Mouse (Mus musculus) left cerebral cortex, adult 2 months (tissue): ENCODE results near the gene Gtdc1. TPM values are rescaled to one million over a fixed set of nuclear protein-coding genes. Genes with fewer than 3 reads are reported as not detected.

Experiments used
- DNase-seq, 2 experiments: peaks; one replicate each; pipeline ENCODE4 v3.0.0; 2021 to 2022; ENCODE audit warnings: low spot score in 2 of 2, mixed read lengths in 1 of 2; ENCODE audit errors: extremely low spot score in 1 of 2
- H3K27ac ChIP-seq: fragments of 200-600 bp; 2 replicates; pipeline ENCODE4 v1.8.1; 2022
- H3K4me3 ChIP-seq: fragments of 200-600 bp; 2 replicates; pipeline ENCODE4 v1.8.1; 2022
- CTCF ChIP-seq: fragments of 200-600 bp; IDR thresholded peaks from 2 replicates; pipeline ENCODE4 v1.8.1; 2022; ENCODE audit warnings: antibody characterized with exemption, mild to moderate bottlenecking, moderate library complexity
- intact Hi-C: fragments of 180-260 bp; cut with DNase I; formaldehyde crosslinking; loops from one replicate; pipeline ENCODE4 v1.15.1; 2025
- total RNA-seq, 2 experiments: library from RNA; stranded (reverse); gene quantifications; 2 replicates each; pipeline ENCODE4 v1.2.3; 2021

Gene Gtdc1
- total RNA-seq, 2 experiments from 2014 or later, result 81.9 to 89.9 TPM

GRCm38 (mm10) chr2:44956232-44956631 lies 28.8 kb upstream of the Gtdc1 start:
- Histone ChIP-seq H3K4me3 (no peak overlapping the region), H3K27ac (no peak overlapping the region; the same call in 1 of the 2 replicates)
- no peak for TF ChIP-seq CTCF
- intact Hi-C loops, result no loop called here
- DNase-seq, result no peak

GRCm38 (mm10) chr2:44955506-44955905 lies 28.0 kb upstream of the Gtdc1 start:
- TF ChIP-seq CTCF, result no peak
- intact Hi-C loops, result no loop called here
- Histone ChIP-seq H3K4me3 (no peak overlapping the region), H3K27ac (no peak overlapping the region)
- no peak for DNase-seq

- H3K4me3 ChIP-seq, result no peak overlapping the region
- no peak for DNase-seq
- TF ChIP-seq CTCF, result no peak
- H3K27ac ChIP-seq, result no peak overlapping the region
- intact Hi-C loops, result no loop called here
Measured at GRCm38 (mm10) chr2:44954180-44954579, 26.7 kb upstream of the Gtdc1 start.

- Histone ChIP-seq H3K4me3 (no peak overlapping the region), H3K27ac (no peak overlapping the region)
- intact Hi-C loops, result no loop called here
- no peak for TF ChIP-seq CTCF
- DNase-seq, result no peak
Measured at GRCm38 (mm10) chr2:44952830-44953422, 25.5 kb upstream of the Gtdc1 start.

- intact Hi-C loops, result no loop called here
- H3K4me3 ChIP-seq, result no peak overlapping the region
- no peak for DNase-seq
- no peak for TF ChIP-seq CTCF
- no peak overlapping the region for H3K27ac ChIP-seq
Measured at GRCm38 (mm10) chr2:44951651-44952213, 24.3 kb upstream of the Gtdc1 start.

- Histone ChIP-seq H3K4me3 (no peak overlapping the region), H3K27ac (no peak overlapping the region)
- TF ChIP-seq CTCF, result no peak
- intact Hi-C loops, result no loop called here
- DNase-seq, result no peak
Measured at GRCm38 (mm10) chr2:44944689-44945088, 17.2 kb upstream of the Gtdc1 start.

GRCm38 (mm10) chr2:44930951-44931350 lies 3.5 kb upstream of the Gtdc1 start:
- DNase-seq, result no peak
- H3K4me3 ChIP-seq, result no peak overlapping the region
- intact Hi-C loops, result no loop called here
- no peak for TF ChIP-seq CTCF
- H3K27ac ChIP-seq, result no peak overlapping the region

- H3K4me3 ChIP-seq, result no peak overlapping the region
- TF ChIP-seq CTCF, result no peak
- no peak overlapping the region; the same call in 1 of the 2 replicates for H3K27ac ChIP-seq
- DNase-seq, result no peak
- intact Hi-C loops, result loop anchor here (5.0 kb wide), 3 partner anchors 69 to 371 kb away; no protein-coding TSS in a partner anchor
Measured at GRCm38 (mm10) chr2:44928631-44929030, 1.2 kb upstream of the Gtdc1 start.

GRCm38 (mm10) chr2:44926683-44927481 lies 575 bp downstream of the Gtdc1 start:
- H3K4me3 ChIP-seq, result peak overlapping the region; percentile 87
- no peak; the same call in none of the 2 replicates for TF ChIP-seq CTCF
- intact Hi-C loops, result loop anchor here (2.0 to 5.0 kb wide), 5 partner anchors 70 to 370 kb away; no protein-coding TSS in a partner anchor
- peak; percentile 91 to 92 for DNase-seq
- H3K27ac ChIP-seq, result peak overlapping the region; percentile 99

- no peak for TF ChIP-seq CTCF
- intact Hi-C loops, result loop anchor here (2.0 to 5.0 kb wide), 5 partner anchors 71 to 369 kb away; no protein-coding TSS in a partner anchor
- Histone ChIP-seq H3K4me3 (peak overlapping the region; percentile 87), H3K27ac (peak overlapping the region; percentile 99)
- DNase-seq, result no peak
Measured at GRCm38 (mm10) chr2:44926167-44926682, 1.2 kb downstream of the Gtdc1 start.

GRCm38 (mm10) chr2:44924618-44925017 lies 2.8 kb downstream of the Gtdc1 start:
- DNase-seq, result no peak
- Histone ChIP-seq H3K4me3 (no peak overlapping the region), H3K27ac (no peak overlapping the region; the same call in 1 of the 2 replicates)
- intact Hi-C loops, result loop anchor here (5.0 kb wide), 3 partner anchors 73 to 367 kb away; no protein-coding TSS in a partner anchor
- no peak for TF ChIP-seq CTCF
